Mouse (Mus musculus) brain, embryonic 14.5 days (tissue): ENCODE measurements at regions not wholly inside any gene's neighbourhood (a gene's known extent, or its start where the extent isn't known, plus 50 kb on each side); places are given as distances from the start of the nearest gene placed in this dataset.

ENCODE experiments used
- DNase-seq: peaks from one replicate; pipeline ENCODE4 v3.0.0-alpha.2; 2011; ENCODE audit warnings: low read depth
- CTCF ChIP-seq: fragments of 200-500 bp; IDR thresholded peaks from 2 replicates; pipeline ENCODE4 v1.5.1; 2012; ENCODE audit warnings: inconsistent platforms, mild to moderate bottlenecking, moderate library complexity, borderline replicate concordance; ENCODE audit not compliant: insufficient read depth, insufficient read length; ENCODE audit errors: extremely low read depth
- POLR2A ChIP-seq: fragments of 200-500 bp; IDR thresholded peaks from 2 replicates; pipeline ENCODE4 v1.6.1; 2012; ENCODE audit warnings: mild to moderate bottlenecking, inconsistent platforms, borderline replicate concordance; ENCODE audit not compliant: poor library complexity, insufficient read depth, insufficient read length, severe bottlenecking; ENCODE audit errors: extremely low read depth

- peak; percentile 81 for DNase-seq
- TF ChIP-seq POLR2A: no peak
- no peak for TF ChIP-seq CTCF
Observed at GRCm38 (mm10) chr1:88838661-88839274, 136.7 kb upstream of the Arl4c start.

DNA sequence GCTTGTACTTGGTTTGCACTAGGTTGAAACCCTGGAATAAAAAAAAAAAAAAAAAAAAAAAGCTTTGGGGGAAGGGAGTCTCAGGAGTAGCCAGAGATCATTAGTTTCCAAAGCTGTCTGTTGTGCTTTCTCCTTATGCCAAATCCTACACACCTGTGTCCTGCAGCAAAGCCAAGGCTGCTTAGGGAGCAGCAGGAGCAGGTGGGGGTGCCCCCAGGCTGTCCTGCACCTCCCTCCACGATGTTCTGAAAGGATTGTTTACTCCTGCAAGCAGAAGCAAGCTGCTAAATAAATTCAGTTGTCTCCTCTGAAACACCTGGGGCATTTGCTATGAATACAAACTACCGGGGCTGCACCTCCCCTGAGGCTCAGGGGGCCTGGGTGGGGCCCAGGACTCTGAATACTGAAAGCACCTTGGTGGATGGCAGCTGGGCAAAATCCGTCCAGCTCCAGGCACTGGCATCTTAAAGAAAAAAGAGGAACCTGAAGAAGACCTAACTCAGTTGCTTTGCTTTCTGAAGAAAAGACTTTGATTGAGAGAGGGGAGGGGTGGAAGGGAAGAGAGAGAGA is 137.5 kb upstream of the Arl4c start:
- peak; percentile 62 for DNase-seq
- TF ChIP-seq POLR2A: no peak
- TF ChIP-seq CTCF: no peak

DNA sequence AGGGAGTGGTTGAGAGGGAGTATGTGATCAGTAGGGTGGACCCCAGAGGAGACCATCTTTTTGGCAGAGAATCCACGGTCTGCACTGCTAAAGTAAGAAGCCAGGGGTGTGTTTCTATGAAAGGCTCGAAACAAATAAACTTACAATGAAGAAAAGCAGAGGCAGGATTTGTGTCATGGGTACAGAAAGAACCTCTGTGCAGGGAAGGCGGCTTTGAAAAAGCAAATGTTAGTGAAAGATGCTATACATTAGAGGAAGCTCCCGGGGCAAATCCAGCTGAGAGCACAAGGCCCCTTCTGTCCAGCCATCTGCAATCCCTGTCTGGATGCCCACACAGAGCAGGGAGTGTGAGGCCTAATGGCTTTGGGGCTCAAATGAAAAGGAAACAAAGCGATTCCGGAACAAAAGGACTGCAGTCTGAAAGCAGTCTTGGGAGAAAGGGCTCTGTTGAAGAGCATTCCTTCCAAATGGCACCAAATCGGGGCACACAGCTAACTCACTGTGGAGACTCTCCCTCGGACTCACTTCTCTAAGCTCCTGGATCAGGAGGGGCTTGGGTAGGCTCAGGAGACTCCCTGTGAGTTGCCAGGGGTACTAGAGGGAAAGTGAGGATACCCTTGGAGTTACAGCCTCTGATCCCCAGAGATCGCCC is 138.1 kb upstream of the Arl4c start:
- no peak for TF ChIP-seq CTCF
- no peak for TF ChIP-seq POLR2A
- peak; percentile 93 for DNase-seq

GRCm38 (mm10) chr1:88840991-88841592 is 139.1 kb upstream of the Arl4c start:
- DNase-seq: peak; percentile 15
- TF ChIP-seq POLR2A (no peak), CTCF (no peak)

GRCm38 (mm10) chr1:88847333-88848091 is 145.5 kb upstream of the Arl4c start:
- no peak for TF ChIP-seq POLR2A
- no peak for TF ChIP-seq CTCF
- peak; percentile 90 for DNase-seq

GRCm38 (mm10) chr1:88848246-88848645 is 146.2 kb upstream of the Arl4c start:
- TF ChIP-seq CTCF (no peak), POLR2A (no peak)
- peak; percentile 73 for DNase-seq

GRCm38 (mm10) chr1:88849421-88849820 is 147.4 kb upstream of the Arl4c start:
- TF ChIP-seq CTCF (no peak), POLR2A (no peak)
- DNase-seq: no peak

- DNase-seq: no peak
- no peak for TF ChIP-seq POLR2A
- no peak for TF ChIP-seq CTCF
Observed at GRCm38 (mm10) chr1:88851931-88852330, 149.9 kb upstream of the Arl4c start.

GRCm38 (mm10) chr1:88860871-88861589 is 159.0 kb upstream of the Arl4c start:
- peak; percentile 21 for DNase-seq

DNA sequence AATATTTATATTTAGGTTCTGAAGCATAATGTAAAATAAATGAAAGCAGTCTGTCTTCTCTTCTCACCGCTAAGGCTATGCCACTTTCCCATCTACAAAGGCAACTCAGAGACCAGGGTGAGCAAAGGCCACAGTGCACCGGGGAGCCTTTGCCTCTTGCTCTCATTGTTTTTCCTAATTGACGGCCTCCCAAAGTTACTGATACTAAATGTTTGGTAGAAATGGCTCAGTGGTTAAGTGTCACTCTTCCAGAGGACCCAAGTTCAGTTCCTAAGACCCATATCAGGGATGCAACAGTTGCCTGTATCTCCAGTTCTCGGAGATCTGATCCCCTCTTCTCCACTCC is 159.5 kb upstream of the Arl4c start:
- TF ChIP-seq POLR2A (no peak), CTCF (no peak)
- DNase-seq: no peak

More at GRCm38 (mm10) chr1:88860871-88861589, 159.0 kb upstream of the Arl4c start:
- TF ChIP-seq POLR2A (no peak), CTCF (no peak)
